9 mouse cellular contexts compared by ENCODE assay signal in genomic region chr4:34049571-34050255, GRCm38 (mm10). TPM values are rescaled to one million over a fixed set of nuclear protein-coding genes. Genes with fewer than 3 reads are reported as not detected.
DNase-seq lines count a peak whose midpoint lies in the region; ATAC-seq lines count a peak whose summit lies in the region.
"Had no signal": no experiment of that assay in that cellular context is flagged by ENCODE, and none has a peak within 500 bp of the region (broad histone marks: within the 10 kb centered on the region; RNA-seq: fewer than 3 reads in every experiment).

Spaca1 (minus strand) TSS chr4:34050191.

- no peaks in the 10 kb centered on the region for H3K36me3 ChIP-seq in hindbrain, embryonic 11.5 days (ENCODE audit: control insufficient read depth, insufficient read depth, low read length)
- H3K36me3 ChIP-seq in liver, embryonic 16.5 days (ENCODE audit: control insufficient read depth, insufficient read depth): no peaks in the 10 kb centered on the region
- H3K36me3 ChIP-seq in stomach, embryonic 15.5 days: no peaks in the 10 kb centered on the region

- H3K27ac ChIP-seq in hindbrain, embryonic 11.5 days (ENCODE audit: low read depth, low read length): no peak within 1 kb of the TSS
- H3K27ac ChIP-seq in liver, embryonic 16.5 days (ENCODE audit: low read length): no peak within 1 kb of the TSS
- no peak within 1 kb of the TSS for H3K27ac ChIP-seq in stomach, embryonic 15.5 days
- H3K27ac ChIP-seq: liver, embryonic 14.5 days had no signal

- no peaks in the 10 kb centered on the region for H3K27me3 ChIP-seq in hindbrain, embryonic 11.5 days (ENCODE audit: control insufficient read depth, insufficient read depth, low read length)
- no peaks in the 10 kb centered on the region for H3K27me3 ChIP-seq in liver, embryonic 16.5 days (ENCODE audit: control insufficient read depth, insufficient read depth, low read depth, low read length)
- no peaks in the 10 kb centered on the region for H3K27me3 ChIP-seq in stomach, embryonic 15.5 days (replicated peaks)

- no peaks in the 10 kb centered on the region for H3K9me3 ChIP-seq in hindbrain, embryonic 11.5 days (ENCODE audit: control insufficient read depth, low read length)
- H3K9me3 ChIP-seq in liver, embryonic 16.5 days (replicated peaks; ENCODE audit: control insufficient read depth, low read length): no peaks in the 10 kb centered on the region
- no peaks in the 10 kb centered on the region for H3K9me3 ChIP-seq in stomach, embryonic 15.5 days

- peak; percentile 4 for DNase-seq in ovary, postnatal 36 days (ENCODE audit: low spot score)
- no peak for DNase-seq in ovary, postnatal 10 days (ENCODE audit: low spot score)
- DNase-seq in cerebellum, postnatal 36 days: peak; percentile 4 to 12
- DNase-seq in hindbrain, embryonic 11.5 days (ENCODE audit: low spot score): peak; percentile 32
- no peak for DNase-seq in ovary, adult 18-20 months (ENCODE audit: low spot score)
- no peak for DNase-seq in frontal cortex, postnatal 25 days (ENCODE audit: low spot score in 2 of 2)

- WGBS in hindbrain, embryonic 11.5 days: 37% methylated on average over 46 of the region's 46 CpGs
- 47% methylated on average over 44 of the region's 46 CpGs for WGBS in liver, embryonic 16.5 days (ENCODE audit: insufficient replicate concordance)
- WGBS in stomach, embryonic 15.5 days: 41% methylated on average over 46 of the region's 46 CpGs

- peak within 1 kb of the TSS; percentile 10; the same call in 1 of the 2 replicates for H3K4me3 ChIP-seq in hindbrain, embryonic 11.5 days (ENCODE audit: low read depth, low read length)
- H3K4me3 ChIP-seq in liver, embryonic 16.5 days (ENCODE audit: low read depth, low read length): no peak within 1 kb of the TSS
- H3K4me3 ChIP-seq in stomach, embryonic 15.5 days (replicated peaks): peak within 1 kb of the TSS; percentile 16; the same call in 1 of the 2 replicates

- H3K9ac ChIP-seq in hindbrain, embryonic 11.5 days (ENCODE audit: low read depth, low read length): 0 out of 2 replicates have a peak within 1 kb of the TSS, but pooled peaks have one; percentile 34
- H3K9ac ChIP-seq in liver, embryonic 16.5 days (ENCODE audit: low read depth, low read length): no peak within 1 kb of the TSS
- H3K9ac ChIP-seq in stomach, embryonic 15.5 days: no peak within 1 kb of the TSS
- H3K9ac ChIP-seq: liver, embryonic 14.5 days had no signal

- H3K4me2 ChIP-seq in hindbrain, embryonic 11.5 days (replicated peaks; ENCODE audit: low read depth, low read length): peak within 1 kb of the TSS; percentile 39
- H3K4me2 ChIP-seq in liver, embryonic 16.5 days (ENCODE audit: low read depth, low read length): peak within 1 kb of the TSS; percentile 24; the same call in 1 of the 2 replicates
- H3K4me2 ChIP-seq in stomach, embryonic 15.5 days: peak within 1 kb of the TSS; percentile 50

- no peaks in the 10 kb centered on the region for H3K4me1 ChIP-seq in hindbrain, embryonic 11.5 days (replicated peaks; ENCODE audit: control insufficient read depth, insufficient read depth, low read length)
- H3K4me1 ChIP-seq in liver, embryonic 16.5 days (ENCODE audit: control insufficient read depth, low read depth, low read length): no peaks in the 10 kb centered on the region
- H3K4me1 ChIP-seq in stomach, embryonic 15.5 days: no peaks in the 10 kb centered on the region

- peak; percentile 40; the same call in 1 of the 2 replicates for ATAC-seq in hindbrain, embryonic 11.5 days (ENCODE audit: low FRiP score)
- no peak for ATAC-seq in liver, embryonic 16.5 days (ENCODE audit: low read depth)
- ATAC-seq in stomach, embryonic 15.5 days (ENCODE audit: insufficient read depth, low FRiP score, low read depth): no peak

RNA-seq across cellular contexts. Expression of gene Spaca1, which starts in this region (rescaled TPM):
- 1.9 and 3.1 TPM in 2 replicates for polyA plus RNA-seq in hindbrain, embryonic 11.5 days (2014; fragmentation: Nextera tagmentation; extraction: Ambion mirVana)
- 0.17 and 0.21 TPM in 2 replicates for polyA plus RNA-seq in liver, embryonic 16.5 days (2015; fragmentation: Nextera tagmentation; extraction: Ambion mirVana)
- polyA plus RNA-seq in stomach, embryonic 15.5 days (2015; fragmentation: Nextera tagmentation; extraction: Ambion mirVana): 1.1 and 1.2 TPM in 2 replicates

Comparison
In these comparisons a context has a peak if more than half of its experiments do, and no peak if none do; other contexts are left out.
1. DNase-seq: peak in ovary, postnatal 36 days (single experiment), cerebellum, postnatal 36 days (2 of 2) and hindbrain, embryonic 11.5 days (single experiment); none in ovary, postnatal 10 days (single experiment), ovary, adult 18-20 months (single experiment) and frontal cortex, postnatal 25 days (0 of 2).
2. Peak in every context shown above with its lines, with median percentiles within 50 percentile points of each other: H3K4me2 ChIP-seq.